Mouse (Mus musculus) heart, embryonic 15.5 days (tissue): ENCODE measurements around the gene Rexo5. TPM values are rescaled to one million over a fixed set of nuclear protein-coding genes. Genes with fewer than 3 reads are reported as not detected.

ENCODE experiments used
- ATAC-seq: fragments of 200-750 bp; cut with Nextera tagmentation; replicated peaks from 2 replicates; pipeline ENCODE4 v1.8.0; 2017; ENCODE audit warnings: low read depth, moderate TSS enrichment; ENCODE audit not compliant: insufficient number of reproducible peaks, insufficient read depth, low FRiP score
- H3K27ac ChIP-seq: fragments of 300-500 bp; sonication (generic); 2 replicates; pipeline ENCODE4 v1.5.1; 2015; ENCODE audit warnings: mild to moderate bottlenecking, inconsistent platforms
- H3K27me3 ChIP-seq: fragments of 300-500 bp; sonication (generic); 2 replicates; pipeline ENCODE4 v1.6.1; 2015; ENCODE audit warnings: inconsistent platforms
- H3K36me3 ChIP-seq: fragments of 300-500 bp; sonication (generic); 2 replicates; pipeline ENCODE4 v1.6.1; 2015; ENCODE audit warnings: mild to moderate bottlenecking, inconsistent platforms
- H3K4me1 ChIP-seq: fragments of 300-500 bp; sonication (generic); replicated peaks from 2 replicates; pipeline ENCODE4 v1.6.1; 2015; ENCODE audit warnings: inconsistent platforms
- H3K4me2 ChIP-seq: fragments of 300-500 bp; sonication (generic); 2 replicates; pipeline ENCODE4 v1.6.1; 2015; ENCODE audit warnings: inconsistent platforms, mild to moderate bottlenecking, moderate library complexity
- H3K4me3 ChIP-seq: fragments of 300-500 bp; sonication (generic); 2 replicates; pipeline ENCODE4 v1.5.1; 2015; ENCODE audit warnings: mild to moderate bottlenecking, inconsistent platforms
- H3K9ac ChIP-seq: fragments of 300-500 bp; sonication (generic); 2 replicates; pipeline ENCODE4 v1.6.1; 2015; ENCODE audit warnings: mild to moderate bottlenecking, inconsistent platforms
- H3K9me3 ChIP-seq: fragments of 300-500 bp; sonication (generic); replicated peaks from 2 replicates; pipeline ENCODE4 v1.6.1; 2016; ENCODE audit warnings: inconsistent platforms
- WGBS: fragments of 180-500 bp; shearing (Covaris S2); methylation state at CpG from one replicate; pipeline ENCODE4 v1.1.7; 2015; ENCODE audit warnings: mixed read lengths; 5-methylcytosine and 5-hydroxymethylcytosine counted together
- polyA plus RNA-seq: library from polyadenylated mRNA; unstranded; fragments of >200 nt; fragmentation: Nextera tagmentation; extraction: Ambion mirVana; gene quantifications from 2 replicates; pipeline ENCODE4 v1.2.1, GENCODE M21; 2015

Gene Rexo5
- polyA plus RNA-seq, 1 experiment from 2014 or later: 11.2 TPM

DNA sequence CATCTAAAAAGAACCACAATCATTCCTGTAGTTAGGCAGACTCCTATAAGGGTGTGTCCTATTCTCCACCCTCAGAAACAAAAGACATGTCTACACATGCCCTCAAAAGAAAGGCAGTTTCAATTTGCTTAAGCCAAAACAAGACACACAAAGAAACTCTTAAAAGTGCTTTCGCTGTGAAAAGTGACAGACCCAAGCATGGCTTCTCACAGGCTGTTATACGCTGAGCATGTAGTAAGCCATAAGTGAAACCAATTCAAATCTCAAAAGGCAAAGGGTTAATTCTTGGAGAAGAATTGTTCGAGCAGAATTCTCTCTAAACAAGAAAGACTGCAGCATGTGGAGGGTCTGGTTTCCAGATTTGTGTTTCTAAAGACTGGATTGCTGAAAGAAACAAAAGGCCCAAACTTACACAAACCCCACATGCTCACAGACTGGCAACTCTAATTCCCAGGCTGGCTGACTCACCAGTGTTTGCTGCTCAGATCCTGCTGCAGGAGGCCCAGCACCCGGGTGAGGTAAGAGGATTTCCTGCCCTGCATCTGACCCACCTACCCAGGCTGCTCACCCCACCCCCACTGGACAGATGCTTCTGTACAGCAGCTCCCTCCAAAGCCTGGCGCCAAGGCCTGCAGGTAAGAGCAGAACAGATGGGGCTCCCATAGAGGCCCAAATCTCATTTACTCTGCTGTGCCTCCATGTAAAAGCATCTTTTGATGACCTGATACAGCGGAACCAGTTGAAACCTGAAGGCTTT, 67.7 kb downstream of the Rexo5 start:
- Histone ChIP-seq H3K4me1 (peaks cover 14% of the 10 kb centered on the region), H3K4me2 (0 out of 2 replicates have a peak overlapping the region, but pooled peaks have one; percentile 11), H3K36me3 (peaks cover 6% of the 10 kb centered on the region; the same call in 1 of the 2 replicates), H3K9me3 (no peaks in the 10 kb centered on the region), H3K27me3 (no peaks in the 10 kb centered on the region), H3K4me3 (no peak overlapping the region), H3K27ac (peak overlapping the region; percentile 54), H3K9ac (no peak overlapping the region)
- WGBS: 42% methylated on average over 6 of the region's 6 CpGs
- peak; percentile 75 for ATAC-seq

DNA sequence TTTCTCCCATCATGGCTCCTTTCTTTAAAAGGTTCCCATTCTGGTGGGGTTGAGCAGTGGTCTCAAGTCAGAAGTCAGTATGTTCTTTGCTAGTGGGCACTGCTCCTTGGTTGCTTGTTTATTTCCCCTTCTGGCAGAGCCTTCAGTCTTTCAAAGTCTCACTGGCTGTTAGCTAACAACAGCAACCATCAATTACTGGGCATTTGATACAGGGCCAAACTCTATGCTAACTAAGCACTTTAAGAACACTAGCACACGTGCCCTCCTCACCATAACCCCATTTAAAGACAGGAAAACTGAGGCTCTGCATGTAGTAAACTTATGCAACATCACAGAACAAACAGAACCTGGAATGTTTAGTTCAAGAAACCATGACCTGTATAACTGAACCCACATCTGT, 68.4 kb downstream of the Rexo5 start:
- H3K4me3 ChIP-seq: no peak overlapping the region
- WGBS: 56% methylated on average over 1 of the region's 1 CpGs

DNA sequence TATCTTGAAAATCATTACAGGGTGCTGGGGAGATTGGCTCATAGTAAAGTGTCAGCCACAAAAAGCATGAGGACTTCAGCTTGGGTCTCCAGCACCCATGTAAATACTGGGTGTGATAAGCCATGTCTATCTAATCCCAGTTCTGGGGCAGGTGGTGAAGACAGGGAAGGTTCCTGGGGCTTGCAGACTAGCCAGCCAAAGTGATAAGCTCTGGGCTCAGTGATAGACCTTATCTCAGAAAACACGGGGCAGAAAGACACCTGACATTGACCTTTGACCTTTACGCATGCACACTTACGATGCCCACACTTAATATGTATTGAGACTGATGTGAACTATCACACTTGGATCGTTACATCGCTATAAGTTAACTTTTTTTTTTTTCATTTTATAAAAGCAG, 70.7 kb downstream of the Rexo5 start:
- no peak overlapping the region for H3K27ac ChIP-seq
- H3K27me3 ChIP-seq: no peaks in the 10 kb centered on the region
- H3K9me3 ChIP-seq: no peaks in the 10 kb centered on the region
- 69% methylated on average over 5 of the region's 5 CpGs for WGBS
- H3K4me3 ChIP-seq: no peak overlapping the region
- H3K4me2 ChIP-seq: no peak overlapping the region
- peaks cover 14% of the 10 kb centered on the region for H3K4me1 ChIP-seq
- no peak for ATAC-seq
- no peaks in the 10 kb centered on the region; the same call in 1 of the 2 replicates for H3K36me3 ChIP-seq
- no peak overlapping the region for H3K9ac ChIP-seq

More for the DNA sequence above, 68.4 kb downstream of the Rexo5 start:
- Histone ChIP-seq H3K27ac (peak overlapping the region; percentile 54), H3K4me2 (no peak overlapping the region), H3K4me1 (peaks cover 14% of the 10 kb centered on the region), H3K36me3 (peaks cover 6% of the 10 kb centered on the region; the same call in 1 of the 2 replicates), H3K9me3 (no peaks in the 10 kb centered on the region), H3K9ac (no peak overlapping the region), H3K27me3 (no peaks in the 10 kb centered on the region)
- no peak for ATAC-seq

DNA sequence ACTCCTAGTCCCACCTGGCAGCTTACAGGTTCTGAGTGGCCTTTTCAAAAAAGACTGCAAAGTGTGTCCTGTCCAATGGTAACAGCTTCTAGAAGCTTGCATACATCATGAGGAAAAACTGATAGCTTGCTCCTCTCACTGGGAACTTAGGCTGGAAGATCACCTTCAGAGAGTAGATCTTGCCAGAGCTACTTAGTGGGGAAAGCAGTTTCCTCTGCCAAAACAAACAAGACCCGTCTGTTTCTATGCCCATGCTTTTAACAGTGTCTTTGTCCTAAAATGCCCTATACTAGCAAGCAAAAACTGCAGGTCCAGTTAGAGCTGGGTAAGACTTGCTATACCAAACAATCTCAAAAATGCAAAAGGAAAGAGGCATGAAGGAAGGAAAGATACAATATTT, 72.3 kb downstream of the Rexo5 start:
- no peak overlapping the region for H3K4me2 ChIP-seq
- no peak overlapping the region for H3K9ac ChIP-seq
- H3K4me3 ChIP-seq: no peak overlapping the region
- 33% methylated on average over 1 of the region's 1 CpGs for WGBS
- no peaks in the 10 kb centered on the region for H3K9me3 ChIP-seq
- H3K4me1 ChIP-seq: peaks cover 14% of the 10 kb centered on the region
- no peaks in the 10 kb centered on the region for H3K27me3 ChIP-seq
- H3K36me3 ChIP-seq: no peaks in the 10 kb centered on the region
- ATAC-seq: no peak
- H3K27ac ChIP-seq: no peak overlapping the region

DNA sequence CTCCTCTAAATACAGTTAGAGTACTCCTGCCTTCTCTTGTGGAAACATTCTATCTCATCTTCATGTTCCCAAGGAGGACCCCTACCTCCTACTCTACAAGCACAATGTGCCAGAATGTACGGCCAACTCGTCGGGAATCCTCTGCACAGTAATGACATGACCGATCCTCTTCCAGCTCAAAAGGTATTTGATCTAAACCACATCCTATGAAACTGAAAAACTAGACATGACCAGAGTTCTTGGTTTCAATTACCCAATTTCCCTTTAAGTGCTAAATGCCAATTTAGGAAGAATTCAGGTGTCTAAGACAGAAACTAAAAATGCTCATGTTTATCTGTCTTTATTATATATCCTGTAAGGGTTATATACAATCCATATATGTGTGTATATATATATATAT, 78.4 kb downstream of the Rexo5 start:
- H3K27ac ChIP-seq: no peak overlapping the region
- peaks cover 6% of the 10 kb centered on the region; the same call in 1 of the 2 replicates for H3K4me1 ChIP-seq
- H3K9ac ChIP-seq: no peak overlapping the region
- H3K36me3 ChIP-seq: no peaks in the 10 kb centered on the region
- WGBS: 89% methylated on average over 4 of the region's 4 CpGs
- H3K9me3 ChIP-seq: no peaks in the 10 kb centered on the region
- H3K4me3 ChIP-seq: no peak overlapping the region
- no peaks in the 10 kb centered on the region for H3K27me3 ChIP-seq
- ATAC-seq: no peak
- no peak overlapping the region for H3K4me2 ChIP-seq

DNA sequence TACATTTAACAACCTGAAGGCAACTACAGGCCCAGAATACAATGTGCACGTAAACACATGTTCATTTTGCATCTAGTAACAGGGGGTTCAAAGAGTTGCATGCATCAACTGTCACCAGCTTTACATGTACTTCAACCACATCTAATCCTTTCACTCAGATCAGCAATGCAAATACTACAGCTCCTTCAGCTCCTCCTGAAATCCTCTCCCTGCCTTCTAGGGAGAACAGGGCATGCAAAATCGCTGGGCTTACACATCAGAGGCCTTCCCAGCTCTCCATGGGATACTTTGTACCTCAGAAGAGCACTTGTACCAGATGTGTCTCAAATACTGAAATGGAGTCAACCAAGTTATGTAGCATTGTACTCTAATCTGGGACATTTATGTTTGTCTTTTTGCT, 79.2 kb downstream of the Rexo5 start:
- no peaks in the 10 kb centered on the region for H3K9me3 ChIP-seq
- no peaks in the 10 kb centered on the region for H3K27me3 ChIP-seq
- H3K36me3 ChIP-seq: no peaks in the 10 kb centered on the region
- no peak overlapping the region for H3K9ac ChIP-seq
- ATAC-seq: no peak
- H3K4me2 ChIP-seq: no peak overlapping the region
- H3K4me1 ChIP-seq: peaks cover 6% of the 10 kb centered on the region; the same call in 1 of the 2 replicates
- H3K4me3 ChIP-seq: no peak overlapping the region
- WGBS: 59% methylated on average over 2 of the region's 2 CpGs
- no peak overlapping the region for H3K27ac ChIP-seq

DNA sequence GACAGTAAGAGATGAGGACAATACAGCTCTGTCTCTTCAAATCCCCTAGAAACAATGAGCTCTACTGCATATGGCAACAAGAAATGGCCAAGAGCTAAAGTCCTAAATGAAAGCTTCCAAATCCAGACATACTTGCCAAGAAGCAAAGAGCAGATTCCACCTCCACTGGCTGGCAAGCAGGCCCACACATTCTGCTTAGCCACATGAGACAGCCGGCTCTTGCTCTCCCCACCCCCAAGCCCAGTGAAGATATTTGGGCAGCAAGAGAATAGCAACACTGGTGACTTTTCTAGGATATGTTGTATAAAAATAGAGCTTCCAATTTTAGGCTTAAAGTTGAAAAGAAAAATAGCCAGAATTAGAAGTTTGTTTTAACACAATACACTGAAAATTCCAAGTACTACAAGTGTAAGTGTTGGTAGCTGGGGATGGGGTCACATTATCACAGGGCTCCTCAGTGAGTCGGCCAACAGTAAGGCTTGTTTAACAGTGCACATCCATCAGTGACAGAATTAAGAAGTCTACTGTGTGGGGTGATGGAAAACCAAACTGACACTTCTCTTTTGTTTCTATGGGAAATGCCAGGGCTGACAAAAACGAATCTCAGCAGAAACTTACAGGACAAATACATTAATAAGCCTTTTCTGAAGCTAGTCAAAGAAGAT, 82.1 kb downstream of the Rexo5 start:
- Histone ChIP-seq H3K4me3 (no peak overlapping the region), H3K4me1 (peaks cover 6% of the 10 kb centered on the region; the same call in 1 of the 2 replicates), H3K9me3 (no peaks in the 10 kb centered on the region), H3K27ac (no peak overlapping the region), H3K4me2 (no peak overlapping the region), H3K9ac (no peak overlapping the region), H3K27me3 (no peaks in the 10 kb centered on the region), H3K36me3 (no peaks in the 10 kb centered on the region)
- ATAC-seq: no peak
- WGBS: 37% methylated on average over 3 of the region's 3 CpGs

DNA sequence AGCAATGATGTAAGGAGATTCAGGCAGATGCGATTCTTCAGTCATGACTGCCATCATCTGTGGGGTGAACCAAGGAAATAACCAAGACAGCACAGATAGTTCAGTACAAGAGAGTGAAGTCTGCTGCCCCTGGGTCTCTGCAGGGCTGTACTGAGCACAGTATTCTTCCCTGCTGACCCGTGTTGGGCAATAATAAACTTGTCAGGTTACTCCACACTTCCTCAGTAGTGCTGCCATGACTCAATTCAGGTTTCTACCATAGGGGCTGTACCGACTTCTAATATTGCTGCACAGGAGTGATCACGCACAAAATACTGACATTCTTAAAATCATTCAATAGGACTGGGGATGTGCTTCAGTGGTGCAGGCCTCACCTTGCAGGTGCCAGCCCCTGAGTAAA, 85.4 kb downstream of the Rexo5 start:
- ATAC-seq: no peak
- Histone ChIP-seq H3K9ac (no peak overlapping the region), H3K27ac (no peak overlapping the region), H3K36me3 (no peaks in the 10 kb centered on the region), H3K9me3 (no peaks in the 10 kb centered on the region), H3K4me2 (no peak overlapping the region), H3K4me1 (peaks cover 6% of the 10 kb centered on the region), H3K4me3 (no peak overlapping the region), H3K27me3 (no peaks in the 10 kb centered on the region)
- WGBS: 88% methylated on average over 4 of the region's 4 CpGs

DNA sequence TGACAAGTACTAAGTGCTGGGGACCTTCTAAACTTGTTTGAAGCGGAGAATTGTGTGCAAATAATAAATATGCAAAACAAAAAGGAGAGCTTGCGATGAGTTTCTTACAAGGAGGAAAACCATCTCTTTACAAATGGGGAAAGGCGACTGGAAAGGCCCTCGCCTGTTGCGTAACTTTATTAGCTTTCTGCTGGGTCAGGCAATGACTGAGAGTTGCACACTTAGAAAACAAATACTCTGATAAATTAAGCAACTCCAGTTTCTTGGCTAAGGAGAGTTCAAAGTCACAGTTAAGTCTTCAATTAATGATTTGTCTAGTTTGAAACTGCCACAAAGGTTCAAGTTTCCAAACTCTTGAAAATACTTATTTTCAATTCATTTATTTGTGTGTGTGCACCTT, 86.5 kb downstream of the Rexo5 start:
- H3K27ac ChIP-seq: no peak overlapping the region
- H3K9ac ChIP-seq: no peak overlapping the region
- ATAC-seq: no peak
- H3K4me3 ChIP-seq: no peak overlapping the region
- no peak overlapping the region for H3K4me2 ChIP-seq
- H3K9me3 ChIP-seq: no peaks in the 10 kb centered on the region
- no peaks in the 10 kb centered on the region for H3K36me3 ChIP-seq
- peaks cover 6% of the 10 kb centered on the region for H3K4me1 ChIP-seq
- WGBS: 87% methylated on average over 5 of the region's 5 CpGs
- H3K27me3 ChIP-seq: no peaks in the 10 kb centered on the region

DNA sequence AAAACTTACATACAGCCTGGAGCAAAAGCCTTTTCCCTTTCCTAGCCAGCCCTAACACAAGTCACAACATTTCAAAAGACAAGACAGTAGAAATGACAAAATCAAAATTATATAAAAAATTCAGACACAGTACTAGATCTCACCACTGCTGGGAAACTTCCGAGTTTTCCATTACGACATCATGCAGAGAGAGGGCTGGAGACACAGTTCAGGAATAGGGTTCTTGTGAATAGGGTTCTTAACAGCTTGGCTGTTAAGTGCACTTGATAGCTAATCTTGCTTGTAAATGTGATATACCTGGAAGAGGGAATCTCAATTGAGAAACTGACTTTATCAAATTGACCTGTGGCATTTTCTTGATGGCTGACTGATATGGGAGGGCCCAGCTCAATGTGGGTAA, 87.4 kb downstream of the Rexo5 start:
- H3K4me3 ChIP-seq: no peak overlapping the region
- WGBS: 67% methylated on average over 2 of the region's 2 CpGs
- ATAC-seq: no peak
- no peaks in the 10 kb centered on the region; the same call in 1 of the 2 replicates for H3K4me1 ChIP-seq
- H3K9ac ChIP-seq: no peak overlapping the region
- H3K36me3 ChIP-seq: no peaks in the 10 kb centered on the region
- no peaks in the 10 kb centered on the region for H3K9me3 ChIP-seq
- H3K4me2 ChIP-seq: no peak overlapping the region
- H3K27ac ChIP-seq: no peak overlapping the region
- H3K27me3 ChIP-seq: no peaks in the 10 kb centered on the region

DNA sequence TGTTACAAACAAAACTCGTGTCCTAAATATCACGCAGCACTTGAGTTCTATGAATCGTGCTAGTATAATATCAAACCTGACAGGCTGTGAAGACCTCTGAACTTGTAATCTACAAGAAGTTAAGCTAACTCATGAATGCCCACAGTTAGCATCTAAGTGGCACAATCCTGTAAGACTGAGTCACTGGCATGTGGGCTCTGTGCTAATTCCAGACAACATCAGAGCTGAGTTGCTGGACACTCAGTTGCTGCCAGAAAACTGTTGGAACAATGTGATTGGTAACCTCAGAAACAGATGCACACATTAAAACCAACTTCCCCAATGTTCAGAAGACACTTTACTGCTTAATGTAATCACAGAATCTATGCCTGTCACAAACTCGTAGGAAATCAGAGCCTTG, 94.1 kb downstream of the Rexo5 start:
- no peak overlapping the region for H3K27ac ChIP-seq

More for the DNA sequence above, 94.1 kb downstream of the Rexo5 start:
- Histone ChIP-seq H3K4me1 (no peaks in the 10 kb centered on the region; the same call in 1 of the 2 replicates), H3K4me3 (no peak overlapping the region), H3K36me3 (no peaks in the 10 kb centered on the region), H3K27me3 (no peaks in the 10 kb centered on the region), H3K4me2 (no peak overlapping the region), H3K9me3 (no peaks in the 10 kb centered on the region), H3K9ac (no peak overlapping the region)
- ATAC-seq: no peak
- 74% methylated on average over 4 of the region's 4 CpGs for WGBS
